Mouse (Mus musculus) liver (tissue): Measurements from ENCODE around the gene Zfp87.

Experiments
- DNase-seq: peaks from one replicate; pipeline ENCODE4 v3.0.0-alpha.2; 2020; ENCODE audit warnings: mixed read lengths

The Zfp87 gene

GRCm38 (mm10) chr13:67525753-67526410, at the start of gene Zfp87, which contains the start of gene Gm26965:
Zfp87 (minus strand) TSS chr13:67526177.
Gm26965 (minus strand) TSS chr13:67526151.
- DNase-seq: peak; percentile 89

GRCm38 (mm10) chr13:67572591-67573189, 46.7 kb upstream of the Zfp87 start:
- no peak for DNase-seq

- DNase-seq: no peak
These were observed 27.8 kb upstream of the Zfp87 start, which contains the start of gene Zfp748 for GRCm38 (mm10) chr13:67553730-67554129. Zfp748 (minus strand) TSS chr13:67553830.

DNA sequence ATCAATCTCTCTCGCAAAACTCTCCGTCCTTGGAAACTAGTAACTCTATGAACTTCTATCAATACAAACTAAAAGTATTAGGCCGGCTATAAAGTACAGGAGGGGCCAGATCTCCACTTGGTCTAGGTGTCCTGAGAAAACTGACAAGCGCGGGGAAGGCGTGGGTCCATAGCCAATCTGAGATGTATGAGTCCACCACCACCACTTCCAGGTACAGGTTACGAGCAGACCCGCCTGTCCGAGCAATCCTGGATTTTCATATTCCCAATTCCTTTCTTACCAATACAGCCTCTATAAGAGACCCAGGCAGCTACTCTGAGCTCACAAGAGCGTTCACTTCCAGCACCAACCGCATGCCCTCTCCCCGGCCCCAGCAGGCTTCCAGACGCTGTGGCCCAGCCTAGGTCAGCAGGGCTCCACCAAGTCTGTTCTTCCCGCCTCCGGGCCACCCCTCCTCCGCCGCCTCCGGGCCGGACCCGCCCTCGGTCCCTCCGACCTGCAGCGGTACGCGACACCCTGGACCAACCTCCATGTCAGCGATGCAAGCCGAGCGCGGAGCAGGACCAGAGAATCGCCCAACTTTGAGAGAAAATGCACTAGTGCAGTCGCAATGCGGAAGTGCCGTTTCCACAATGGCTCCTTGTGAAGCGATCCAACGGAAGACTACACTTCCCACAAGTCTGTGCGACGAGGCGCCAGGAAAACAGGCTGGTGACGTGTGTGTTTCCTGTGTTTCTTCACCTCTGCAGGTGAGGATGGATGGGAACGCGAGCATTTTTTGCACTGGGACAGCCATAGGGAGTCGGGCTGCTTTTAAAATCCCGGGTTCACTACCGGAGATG, 26.7 kb upstream of the Zfp87 start:
- DNase-seq: peak; percentile 84

GRCm38 (mm10) chr13:67545941-67546340, 20.0 kb upstream of the Zfp87 start:
- no peak for DNase-seq

DNA sequence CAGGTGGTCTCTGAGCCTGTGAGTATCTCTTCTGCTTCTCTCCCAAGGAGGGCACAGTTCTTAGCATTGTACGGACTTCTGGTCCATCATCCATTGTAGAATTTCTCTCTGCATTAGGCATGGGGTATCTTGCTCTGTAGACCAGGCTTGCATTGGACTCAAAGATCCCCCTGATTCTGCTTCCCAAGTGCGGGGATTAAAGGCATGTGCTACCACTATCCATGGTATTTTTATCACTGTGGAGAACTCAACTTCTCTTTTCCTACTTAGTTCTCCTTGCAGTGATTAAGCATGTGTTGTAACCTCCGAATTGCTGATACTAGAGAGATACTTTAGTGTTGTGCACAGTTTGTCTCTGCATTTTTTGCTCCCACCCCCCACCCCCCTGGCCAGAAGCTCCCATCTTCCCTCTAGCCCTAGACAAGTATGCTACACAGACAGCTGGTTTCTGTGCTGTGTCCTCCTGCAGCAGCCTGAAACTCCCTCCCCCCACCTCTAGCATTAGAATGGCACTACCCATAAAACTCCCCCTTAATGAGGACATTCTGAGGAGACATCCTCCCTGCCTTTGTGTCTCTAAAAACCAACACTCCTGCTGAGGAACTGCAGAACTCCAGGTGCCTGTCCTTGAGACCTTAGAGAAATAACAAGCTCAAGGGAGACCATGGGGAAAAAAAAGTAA, 1.2 kb upstream of the Zfp87 start:
- DNase-seq: no peak

GRCm38 (mm10) chr13:67500908-67501307, 25.1 kb downstream of the Zfp87 start:
- no peak for DNase-seq

DNA sequence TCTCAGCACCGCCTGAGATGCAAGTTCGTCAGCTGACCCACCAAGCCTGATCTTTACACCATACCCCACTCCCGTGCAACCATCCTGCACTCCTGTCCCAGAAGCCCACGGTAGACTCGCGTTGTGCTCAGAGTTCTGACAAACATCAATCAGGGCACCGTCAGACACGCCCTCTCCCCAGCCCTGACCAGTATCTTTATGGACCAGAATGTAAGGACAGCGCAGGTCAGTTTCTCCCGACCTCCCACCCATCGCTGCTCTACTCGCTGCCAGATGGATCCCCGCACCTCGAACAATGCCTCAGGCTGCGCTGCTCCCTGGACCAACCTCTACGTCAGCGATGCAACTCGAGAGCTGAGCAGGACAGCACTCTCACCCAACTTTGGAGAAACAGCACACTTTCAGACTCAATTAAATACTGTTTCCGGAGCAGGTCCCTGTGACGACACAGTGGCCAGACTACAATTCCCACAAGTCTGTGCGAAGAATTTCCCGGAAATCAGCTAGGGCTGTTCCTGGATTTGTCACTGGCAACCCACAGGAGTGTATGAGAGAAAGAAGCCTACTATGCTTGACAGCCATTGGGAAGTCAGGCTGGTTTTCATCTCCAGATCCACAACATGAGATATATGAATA, 25.8 kb downstream of the Zfp87 start, which contains the start of gene Zfp58:
Gene Zfp58 (minus strand): TSS at position 472 of the 636 bp plus-strand sequence.
- DNase-seq: peak; percentile 72

DNA sequence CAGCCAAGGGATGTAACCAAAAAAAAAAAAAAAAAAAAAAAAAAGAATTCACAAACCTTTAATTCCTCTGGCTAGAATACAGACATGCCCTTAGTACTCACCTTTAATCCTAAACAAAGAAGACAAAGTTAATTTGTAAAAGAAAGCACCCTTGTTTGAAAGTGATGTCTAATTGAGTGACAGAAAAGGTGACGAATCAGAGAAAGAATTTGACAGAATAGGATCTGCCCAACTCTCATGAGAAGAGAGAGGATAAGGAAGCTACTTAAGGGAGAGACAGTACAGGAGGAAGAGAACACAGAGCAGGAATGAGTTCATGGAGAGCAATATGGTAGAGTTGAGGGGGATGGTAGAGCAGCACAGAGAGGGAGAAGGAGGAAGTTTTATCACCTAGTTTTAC, 30.3 kb downstream of the Zfp87 start:
- DNase-seq: no peak

DNA sequence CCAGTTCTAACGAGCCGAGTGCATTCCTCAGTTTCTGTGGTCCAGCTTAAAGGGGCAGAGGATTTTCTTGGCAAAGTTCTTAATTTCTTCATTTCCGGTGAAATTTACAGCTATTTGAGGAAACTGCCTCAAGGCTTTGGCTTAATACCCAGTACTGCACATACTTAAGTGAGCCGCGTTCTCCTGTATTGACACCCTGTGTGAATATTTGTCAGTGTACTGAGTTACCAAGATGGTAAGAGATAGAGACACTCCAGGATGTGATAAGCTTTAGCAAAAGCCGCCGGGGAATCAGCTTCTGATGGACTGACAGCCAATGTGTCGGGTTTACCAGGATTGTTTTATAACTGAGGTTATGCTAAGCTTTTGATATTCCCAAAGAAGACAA, 41.6 kb downstream of the Zfp87 start:
- DNase-seq: peak; percentile 15

DNA sequence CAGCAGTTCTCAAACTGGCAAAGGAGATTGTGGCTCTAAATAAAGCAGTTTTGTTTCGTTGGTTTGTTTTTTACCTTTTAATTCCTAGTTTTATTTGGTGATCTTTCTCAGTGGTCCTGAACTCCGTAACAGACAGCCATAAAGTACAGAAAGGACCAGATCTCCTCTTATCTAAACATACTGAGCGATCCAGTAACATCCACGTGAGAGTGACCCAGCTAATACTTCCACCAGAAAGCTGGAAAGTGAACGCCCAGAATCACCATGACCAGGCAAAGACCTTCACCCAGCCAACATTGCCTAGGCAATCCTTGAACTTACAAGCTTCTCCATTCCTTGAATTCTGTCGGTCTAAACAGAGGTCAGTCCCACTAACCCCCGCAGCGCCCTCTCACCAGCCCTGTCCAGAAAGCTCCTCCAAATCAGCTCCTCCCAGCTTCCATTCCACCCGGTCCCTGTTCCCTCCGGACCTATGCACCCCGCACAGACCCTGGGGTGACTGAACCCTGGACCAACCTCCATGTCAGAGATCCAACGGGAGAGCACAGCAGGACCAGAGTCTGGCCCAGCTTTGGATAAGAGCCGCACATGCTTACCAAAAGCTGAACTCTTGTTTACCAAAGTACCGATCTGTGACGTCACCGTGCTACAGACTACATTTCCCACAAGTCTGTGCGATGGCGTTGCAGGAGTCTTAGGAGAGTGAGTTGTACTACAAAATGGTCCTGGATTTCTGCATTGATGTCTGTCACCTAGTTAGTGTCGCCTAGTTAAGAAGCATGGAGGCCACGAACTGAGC, 42.2 kb downstream of the Zfp87 start, which contains the start of gene Zfp874b:
Gene Zfp874b (minus strand): TSS at position 634 of the 799 bp plus-strand sequence.
- peak; percentile 86 for DNase-seq

DNA sequence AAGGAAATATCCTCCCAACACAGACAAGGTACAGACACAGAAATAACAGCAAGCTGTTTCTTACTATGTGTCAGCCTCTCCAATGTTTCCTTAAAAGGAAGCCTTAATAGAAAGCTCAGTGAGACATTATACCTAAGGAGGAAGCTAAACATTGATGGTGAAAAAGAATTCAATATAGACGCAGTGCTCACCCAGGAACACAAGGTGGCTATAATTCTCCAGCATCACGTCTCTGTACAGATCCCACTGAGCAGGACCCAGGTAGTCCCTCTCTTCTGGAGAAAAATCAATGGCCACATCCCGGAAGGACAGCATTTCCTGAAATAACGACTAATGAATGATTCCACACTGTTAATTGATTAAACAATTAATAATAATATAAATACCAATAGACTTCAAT, 44.4 kb downstream of the Zfp87 start:
- DNase-seq: no peak

GRCm38 (mm10) chr13:67469274-67469673, 56.7 kb downstream of the Zfp87 start:
- DNase-seq: no peak
